Mouse (Mus musculus) testis, adult 2 months (tissue): Measurements from ENCODE around the gene Ndufa4l2. TPM values are rescaled to one million over a fixed set of nuclear protein-coding genes. Genes with fewer than 3 reads are reported as not detected.
A peak's percentile ranks its signal among the peaks of the same experiment; 100 is the strongest.

Experiments
- H3K27ac ChIP-seq: fragments of 200-500 bp; 2 replicates; pipeline ENCODE4 v1.5.1; 2012; ENCODE audit warnings: low read depth, low read length; ENCODE audit not compliant: control insufficient read depth, insufficient read depth
- H3K27me3 ChIP-seq: fragments of 200-500 bp; 2 replicates; pipeline ENCODE4 v1.6.1; 2012; ENCODE audit warnings: mild to moderate bottlenecking, low read length, moderate library complexity; ENCODE audit not compliant: control insufficient read depth, insufficient read depth
- H3K36me3 ChIP-seq: fragments of 200-500 bp; 2 replicates; pipeline ENCODE4 v1.6.1; 2012; ENCODE audit warnings: mild to moderate bottlenecking, low read length; ENCODE audit not compliant: control insufficient read depth, insufficient read depth
- H3K4me1 ChIP-seq: fragments of 200-500 bp; 2 replicates; pipeline ENCODE4 v1.6.1; 2012; ENCODE audit warnings: low read length; ENCODE audit not compliant: control insufficient read depth, insufficient read depth
- H3K4me3 ChIP-seq: fragments of 200-500 bp; 2 replicates; pipeline ENCODE4 v1.5.1; 2012; ENCODE audit warnings: low read depth, mild to moderate bottlenecking, low read length, moderate library complexity, mixed read lengths; ENCODE audit not compliant: control insufficient read depth
- CTCF ChIP-seq: fragments of 200-500 bp; IDR thresholded peaks from 2 replicates; pipeline ENCODE4 v1.5.1; 2012; ENCODE audit warnings: low read depth, mild to moderate bottlenecking, inconsistent platforms, low read length, moderate library complexity; ENCODE audit not compliant: control insufficient read depth, insufficient read depth, insufficient replicate concordance
- POLR2A ChIP-seq: fragments of 200-500 bp; IDR thresholded peaks from 2 replicates; pipeline ENCODE4 v1.6.1; 2012; ENCODE audit warnings: low read depth, mild to moderate bottlenecking, inconsistent platforms, low read length, moderate library complexity; ENCODE audit not compliant: control insufficient read depth
- polyA plus RNA-seq: library from polyadenylated mRNA; depleted of rRNA; stranded (reverse); fragments of >200 nt; gene quantifications from 2 replicates; pipeline ENCODE4 v1.2.3, GENCODE M21; 2012

Gene Ndufa4l2
- polyA plus RNA-seq, 1 experiment, result 65.0 TPM

DNA sequence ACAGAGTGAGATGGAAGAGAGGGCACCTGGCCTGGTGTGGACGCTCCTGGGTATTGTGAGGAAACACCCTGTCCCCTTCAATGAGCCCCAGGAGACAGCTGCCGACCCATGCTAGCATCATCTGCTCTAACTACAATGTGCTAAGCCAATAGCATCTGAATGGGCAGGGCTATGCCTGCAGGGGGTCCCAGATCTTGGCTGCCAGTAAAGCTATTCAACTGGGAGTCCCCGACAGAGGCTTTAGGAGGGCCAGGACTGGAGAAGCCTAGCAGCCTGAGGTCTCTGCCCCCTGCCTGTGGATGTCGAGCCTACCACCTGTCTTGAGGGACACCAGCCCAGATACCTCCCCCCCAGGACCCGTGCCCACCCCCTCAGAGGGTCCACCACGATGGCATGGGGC lies 28.0 kb downstream of the Ndufa4l2 start:
- no peak for TF ChIP-seq POLR2A
- TF ChIP-seq CTCF, result no peak
- Histone ChIP-seq H3K36me3 (no peaks in the 10 kb centered on the region), H3K27ac (no peak overlapping the region), H3K4me1 (no peaks in the 10 kb centered on the region), H3K27me3 (no peaks in the 10 kb centered on the region), H3K4me3 (no peak overlapping the region)

DNA sequence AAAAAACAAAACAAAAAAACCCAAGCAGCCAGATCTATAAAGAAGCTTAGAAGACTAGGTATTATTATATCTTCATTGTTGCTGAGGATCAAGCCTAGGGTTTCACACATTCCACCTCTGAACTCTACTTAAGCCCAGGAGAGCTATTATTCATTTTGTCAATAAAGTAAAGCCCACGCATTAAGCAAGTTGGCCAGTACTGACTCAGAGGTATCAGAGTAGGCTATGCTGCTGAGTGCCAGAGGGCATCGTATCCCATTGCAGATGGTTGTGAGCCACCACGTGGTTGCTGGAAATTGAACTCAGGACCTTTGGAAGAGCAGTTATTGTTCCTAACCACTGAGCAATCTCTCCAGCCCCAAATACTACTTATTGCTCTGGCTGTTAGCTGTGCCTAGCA lies 29.1 kb downstream of the Ndufa4l2 start:
- no peak for TF ChIP-seq CTCF
- TF ChIP-seq POLR2A, result no peak
- no peak overlapping the region for H3K27ac ChIP-seq
- H3K27me3 ChIP-seq, result no peaks in the 10 kb centered on the region
- H3K36me3 ChIP-seq, result no peaks in the 10 kb centered on the region
- H3K4me3 ChIP-seq, result no peak overlapping the region
- H3K4me1 ChIP-seq, result no peaks in the 10 kb centered on the region

GRCm38 (mm10) chr10:127544375-127544774 lies 29.6 kb downstream of the Ndufa4l2 start:
- Histone ChIP-seq H3K27me3 (no peaks in the 10 kb centered on the region), H3K27ac (no peak overlapping the region), H3K36me3 (no peaks in the 10 kb centered on the region), H3K4me3 (no peak overlapping the region), H3K4me1 (no peaks in the 10 kb centered on the region)
- TF ChIP-seq CTCF (no peak), POLR2A (no peak)

GRCm38 (mm10) chr10:127546505-127546904 lies 31.7 kb downstream of the Ndufa4l2 start:
- Histone ChIP-seq H3K4me3 (no peak overlapping the region), H3K4me1 (no peaks in the 10 kb centered on the region), H3K27ac (no peak overlapping the region), H3K27me3 (no peaks in the 10 kb centered on the region), H3K36me3 (no peaks in the 10 kb centered on the region)
- TF ChIP-seq POLR2A (no peak), CTCF (no peak)

- no peak overlapping the region for H3K4me3 ChIP-seq
- no peak overlapping the region for H3K27ac ChIP-seq
- TF ChIP-seq POLR2A, result no peak
- TF ChIP-seq CTCF, result no peak
- no peaks in the 10 kb centered on the region for H3K27me3 ChIP-seq
- H3K36me3 ChIP-seq, result no peaks in the 10 kb centered on the region
- no peaks in the 10 kb centered on the region for H3K4me1 ChIP-seq
Measured at GRCm38 (mm10) chr10:127548236-127548635, 33.5 kb downstream of the Ndufa4l2 start.

DNA sequence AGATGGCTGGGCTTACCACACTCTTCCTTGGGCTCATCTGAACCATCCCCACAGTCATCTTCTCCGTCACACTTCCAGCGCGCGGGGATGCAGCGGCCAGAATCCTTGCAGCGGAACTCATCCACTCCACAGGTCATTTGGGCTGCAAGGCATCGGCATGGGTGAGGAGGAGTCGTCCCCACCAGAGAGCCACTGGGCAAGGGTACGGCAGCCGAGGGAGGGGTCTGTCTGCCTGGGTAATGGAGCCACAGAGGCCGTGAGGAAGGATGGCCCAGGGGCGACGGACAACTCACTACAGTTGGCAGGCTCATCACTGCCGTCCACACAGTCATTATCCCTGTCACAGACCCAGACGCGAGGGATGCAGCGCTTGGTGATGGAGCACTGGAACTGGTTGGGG lies 35.1 kb downstream of the Ndufa4l2 start:
- Histone ChIP-seq H3K36me3 (no peaks in the 10 kb centered on the region), H3K27me3 (no peaks in the 10 kb centered on the region), H3K27ac (no peak overlapping the region), H3K4me3 (no peak overlapping the region), H3K4me1 (no peaks in the 10 kb centered on the region; the same call in 1 of the 2 replicates)
- TF ChIP-seq POLR2A, result no peak
- TF ChIP-seq CTCF, result no peak

DNA sequence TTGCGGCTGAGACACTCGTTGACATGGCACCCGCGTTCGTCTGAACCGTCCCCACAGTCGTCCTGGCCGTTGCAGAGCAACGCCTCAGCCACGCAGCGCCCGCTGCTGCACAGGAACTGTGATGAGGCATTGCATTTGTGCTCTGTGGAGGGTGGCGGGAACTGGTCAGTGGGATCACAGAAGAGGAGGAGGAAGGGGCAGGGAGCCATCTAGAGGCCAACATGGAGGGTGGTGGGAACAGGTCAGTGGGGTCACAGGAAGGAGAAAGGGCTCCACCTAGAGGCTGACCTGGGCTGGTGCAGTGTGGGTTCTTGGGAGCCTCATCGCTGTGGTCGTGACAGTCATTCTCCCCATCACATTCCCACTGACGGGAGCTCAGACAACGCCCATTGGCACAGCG lies 40.9 kb downstream of the Ndufa4l2 start:
- H3K4me3 ChIP-seq, result no peak overlapping the region
- no peaks in the 10 kb centered on the region; the same call in 1 of the 2 replicates for H3K4me1 ChIP-seq
- TF ChIP-seq POLR2A, result no peak
- TF ChIP-seq CTCF, result peak; percentile 87; the same call in 1 of the 2 replicates
- no peak overlapping the region for H3K27ac ChIP-seq
- H3K36me3 ChIP-seq, result no peaks in the 10 kb centered on the region
- H3K27me3 ChIP-seq, result no peaks in the 10 kb centered on the region

DNA sequence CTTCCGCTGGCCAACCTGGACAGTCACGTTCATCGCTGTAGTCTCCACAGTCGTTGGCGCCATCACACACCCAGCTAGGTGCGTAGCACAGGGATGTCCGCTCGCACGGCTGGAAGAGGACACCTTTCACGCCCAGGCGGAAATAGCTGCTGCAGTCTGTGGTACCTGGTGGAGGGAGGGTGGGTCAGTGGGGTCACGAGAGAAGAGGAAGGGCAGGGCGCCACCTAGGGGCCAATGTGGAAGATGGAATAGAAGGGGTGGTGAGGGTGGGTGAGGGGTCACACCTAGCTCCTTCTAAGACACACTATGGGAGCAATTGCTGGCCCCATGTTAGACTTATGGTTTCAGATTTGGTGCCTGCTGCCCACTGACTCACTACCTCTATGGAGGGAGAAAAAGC lies 42.6 kb downstream of the Ndufa4l2 start:
- Histone ChIP-seq H3K4me1 (no peaks in the 10 kb centered on the region; the same call in 1 of the 2 replicates), H3K27ac (no peak overlapping the region), H3K27me3 (no peaks in the 10 kb centered on the region), H3K4me3 (no peak overlapping the region), H3K36me3 (no peaks in the 10 kb centered on the region)
- TF ChIP-seq CTCF, result 0 out of 2 replicates have a peak, but pooled peaks have one; percentile 16
- TF ChIP-seq POLR2A, result no peak
